Mouse (Mus musculus) heart, embryonic 14.5 days (tissue): Measurements from ENCODE around the gene Elovl7. TPM values are rescaled to one million over a fixed set of nuclear protein-coding genes. Genes with fewer than 3 reads are reported as not detected.

ENCODE experiments used
- ATAC-seq: fragments of 200-750 bp; cut with Nextera tagmentation; 2 replicates; pipeline ENCODE4 v1.8.0; 2017; ENCODE audit warnings: low read depth, moderate TSS enrichment; ENCODE audit not compliant: insufficient number of reproducible peaks, insufficient read depth, low FRiP score
- H3K27ac ChIP-seq, 2 experiments: fragments of 200-500 bp in 1 of 2; fragments of 300-500 bp in 1 of 2; sonication (generic) in 1 of 2; replicated peaks in 1 of 2; 2 replicates each; pipeline ENCODE4 v1.5.1; 2012 to 2014; ENCODE audit warnings: low read depth in 2 of 2, low read length in 2 of 2, control low read depth in 1 of 2, mild to moderate bottlenecking in 1 of 2, mixed read lengths in 1 of 2; ENCODE audit not compliant: control insufficient read depth in 1 of 2, insufficient read depth in 1 of 2
- H3K27me3 ChIP-seq: fragments of 300-500 bp; sonication (generic); 2 replicates; pipeline ENCODE4 v1.6.1; 2014; ENCODE audit warnings: mild to moderate bottlenecking, low read length, control low read depth; ENCODE audit not compliant: control insufficient read depth, insufficient read depth
- H3K36me3 ChIP-seq: fragments of 300-500 bp; sonication (generic); 2 replicates; pipeline ENCODE4 v1.6.1; 2014; ENCODE audit warnings: mild to moderate bottlenecking, control low read depth, low read length, mixed read lengths; ENCODE audit not compliant: control insufficient read depth, insufficient read depth
- H3K4me1 ChIP-seq, 2 experiments: fragments of 200-500 bp in 1 of 2; fragments of 300-500 bp in 1 of 2; sonication (generic) in 1 of 2; 2 replicates each; pipeline ENCODE4 v1.6.1; 2012 to 2014; ENCODE audit warnings: low read length in 2 of 2, control low read depth in 1 of 2, mixed read lengths in 1 of 2; ENCODE audit not compliant: control insufficient read depth in 2 of 2, insufficient read depth in 2 of 2
- H3K4me2 ChIP-seq: fragments of 300-500 bp; sonication (generic); 2 replicates; pipeline ENCODE4 v1.6.1; 2014; ENCODE audit warnings: mild to moderate bottlenecking, low read length
- H3K4me3 ChIP-seq, 2 experiments: fragments of 200-500 bp in 1 of 2; fragments of 300-500 bp in 1 of 2; sonication (generic) in 1 of 2; 2 replicates each; pipeline ENCODE4 v1.5.1; 2012 to 2014; ENCODE audit warnings: low read length in 2 of 2, mild to moderate bottlenecking in 2 of 2, control low read depth in 1 of 2, low read depth in 1 of 2, moderate library complexity in 1 of 2; ENCODE audit not compliant: control insufficient read depth in 1 of 2, insufficient read depth in 1 of 2
- H3K9ac ChIP-seq: fragments of 300-500 bp; sonication (generic); 2 replicates; pipeline ENCODE4 v1.6.1; 2014; ENCODE audit warnings: mild to moderate bottlenecking, low read length
- H3K9me3 ChIP-seq: fragments of 300-500 bp; sonication (generic); 2 replicates; pipeline ENCODE4 v1.6.1; 2016; ENCODE audit warnings: low read length, control low read depth; ENCODE audit not compliant: control insufficient read depth
- WGBS: fragments of 180-500 bp; shearing (Covaris S2); extraction: QIAGEN DNeasy Blood & Tissue Kit; methylation state at CpG from one replicate; pipeline ENCODE4 v1.1.7; 2014; 5-methylcytosine and 5-hydroxymethylcytosine counted together
- polyA plus RNA-seq: library from polyadenylated mRNA; unstranded; fragments of >200 nt; fragmentation: Nextera tagmentation; extraction: Ambion mirVana; gene quantifications from 2 replicates; pipeline ENCODE4 v1.2.1, GENCODE M21; 2014

Gene Elovl7
- polyA plus RNA-seq, 1 experiment from 2014 or later: 2.9 TPM

GRCm38 (mm10) chr13:108319028-108319427 lies 104.8 kb downstream of the Elovl7 start:
- Histone ChIP-seq H3K4me1 (peaks cover 0 to 4% of the 10 kb centered on the region in 2 experiments; a peak in 2 of 4 replicates), H3K4me3 (no peak overlapping the region), H3K27ac (no peak overlapping the region), H3K9me3 (0 out of 2 replicates have a peak, but pooled peaks cover 4% of the 10 kb centered on the region), H3K36me3 (no peaks in the 10 kb centered on the region), H3K4me2 (no peak overlapping the region), H3K9ac (no peak overlapping the region), H3K27me3 (peaks cover 51% of the 10 kb centered on the region)
- 93% methylated on average over 8 of the region's 8 CpGs for WGBS
- ATAC-seq: no peak

GRCm38 (mm10) chr13:108320216-108320615 lies 106.0 kb downstream of the Elovl7 start:
- WGBS: 88% methylated on average over 8 of the region's 8 CpGs
- H3K4me2 ChIP-seq: no peak overlapping the region
- 0 out of 2 replicates have a peak, but pooled peaks cover 4% of the 10 kb centered on the region for H3K9me3 ChIP-seq
- no peak overlapping the region for H3K4me3 ChIP-seq
- no peak overlapping the region for H3K27ac ChIP-seq
- H3K9ac ChIP-seq: no peak overlapping the region
- peaks cover 5% of the 10 kb centered on the region for H3K36me3 ChIP-seq
- ATAC-seq: no peak
- peaks cover 45% of the 10 kb centered on the region for H3K27me3 ChIP-seq
- H3K4me1 ChIP-seq: peaks cover 0 to 3% of the 10 kb centered on the region in 2 experiments; a peak in 2 of 4 replicates

GRCm38 (mm10) chr13:108322466-108322865 lies 108.3 kb downstream of the Elovl7 start:
- Histone ChIP-seq H3K4me2 (no peak overlapping the region), H3K4me3 (no peak overlapping the region), H3K27ac (no peak overlapping the region), H3K9me3 (0 out of 2 replicates have a peak, but pooled peaks cover 4% of the 10 kb centered on the region), H3K4me1 (no peaks in the 10 kb centered on the region), H3K36me3 (peaks cover 5% of the 10 kb centered on the region), H3K9ac (no peak overlapping the region), H3K27me3 (peaks cover 38% of the 10 kb centered on the region)
- WGBS: 90% methylated on average over 2 of the region's 2 CpGs
- ATAC-seq: no peak

GRCm38 (mm10) chr13:108323317-108323716 lies 109.1 kb downstream of the Elovl7 start:
- Histone ChIP-seq H3K27ac (no peak overlapping the region), H3K9me3 (no peaks in the 10 kb centered on the region), H3K36me3 (peaks cover 5% of the 10 kb centered on the region), H3K4me3 (no peak overlapping the region), H3K4me2 (no peak overlapping the region), H3K9ac (no peak overlapping the region), H3K4me1 (no peaks in the 10 kb centered on the region), H3K27me3 (peaks cover 30% of the 10 kb centered on the region)
- 85% methylated on average over 2 of the region's 2 CpGs for WGBS
- ATAC-seq: no peak

GRCm38 (mm10) chr13:108323866-108324829 lies 109.9 kb downstream of the Elovl7 start:
- H3K27me3 ChIP-seq: peaks cover 21% of the 10 kb centered on the region
- no peak overlapping the region for H3K27ac ChIP-seq
- peaks cover 5% of the 10 kb centered on the region for H3K36me3 ChIP-seq
- no peaks in the 10 kb centered on the region for H3K4me1 ChIP-seq
- no peak overlapping the region for H3K4me2 ChIP-seq
- no peak overlapping the region for H3K4me3 ChIP-seq
- no peak overlapping the region for H3K9ac ChIP-seq
- ATAC-seq: no peak
- WGBS: 90% methylated on average over 22 of the region's 22 CpGs
- no peaks in the 10 kb centered on the region for H3K9me3 ChIP-seq

GRCm38 (mm10) chr13:108325871-108326270 lies 111.7 kb downstream of the Elovl7 start:
- Histone ChIP-seq H3K27ac (no peak overlapping the region), H3K9me3 (no peaks in the 10 kb centered on the region), H3K9ac (no peak overlapping the region), H3K4me2 (no peak overlapping the region), H3K4me1 (no peaks in the 10 kb centered on the region), H3K27me3 (peaks cover 7% of the 10 kb centered on the region; the same call in 1 of the 2 replicates), H3K36me3 (peaks cover 5% of the 10 kb centered on the region), H3K4me3 (no peak overlapping the region)
- WGBS: 80% methylated on average over 5 of the region's 5 CpGs
- no peak for ATAC-seq

GRCm38 (mm10) chr13:108326351-108326750 lies 112.1 kb downstream of the Elovl7 start:
- no peaks in the 10 kb centered on the region for H3K9me3 ChIP-seq
- H3K27me3 ChIP-seq: peaks cover 7% of the 10 kb centered on the region; the same call in 1 of the 2 replicates
- H3K4me2 ChIP-seq: no peak overlapping the region
- no peak overlapping the region for H3K9ac ChIP-seq
- no peak overlapping the region for H3K4me3 ChIP-seq
- peaks cover 5% of the 10 kb centered on the region for H3K36me3 ChIP-seq
- no peaks in the 10 kb centered on the region for H3K4me1 ChIP-seq
- no peak for ATAC-seq
- WGBS: 89% methylated on average over 10 of the region's 10 CpGs
- no peak overlapping the region for H3K27ac ChIP-seq
